In genomic region chr1:164152836-164153235, GRCm38 (mm10) we compare ENCODE assay signal across 32 mouse cellular contexts. TPM values are rescaled to one million over a fixed set of nuclear protein-coding genes. Genes with fewer than 3 reads are reported as not detected.
DNase-seq lines count a peak whose midpoint lies in the region; ATAC-seq and TF ChIP-seq lines count a peak whose summit lies in the region.
"Had no signal": no experiment of that assay in that cellular context is flagged by ENCODE, and none has a peak within 500 bp of the region (broad histone marks: within the 10 kb centered on the region; RNA-seq: fewer than 3 reads in every experiment).

No protein-coding gene starts in this region.

- no peak; the same call in 1 of the 2 replicates for TF ChIP-seq EP300 in lung, postnatal 0 days (IDR thresholded peaks at IDR 0.05)
- TF ChIP-seq EP300 in liver, embryonic 14.5 days (IDR thresholded peaks at IDR 0.05; ENCODE audit: low read depth): no peak

- H3K9ac ChIP-seq in lung, postnatal 0 days (replicated peaks; ENCODE audit: low read depth): no peak overlapping the region
- no peak overlapping the region for H3K9ac ChIP-seq in liver, embryonic 14.5 days (replicated peaks)
- H3K9ac ChIP-seq: heart, embryonic 12.5 days; hindbrain, embryonic 13.5 days; limb, embryonic 15.5 days; neural tube, embryonic 13.5 days had no signal

- no peaks in the 10 kb centered on the region for H3K27me3 ChIP-seq in lung, postnatal 0 days (replicated peaks; ENCODE audit: insufficient read depth, low read length)
- no peaks in the 10 kb centered on the region for H3K27me3 ChIP-seq in liver, embryonic 14.5 days (ENCODE audit: control insufficient read depth, insufficient read depth, low read length)
- no peaks in the 10 kb centered on the region for H3K27me3 ChIP-seq in megakaryocyte, embryonic 14.5 days (replicated peaks)
- H3K27me3 ChIP-seq: heart, embryonic 12.5 days; hindbrain, embryonic 13.5 days; limb, embryonic 15.5 days had no signal

- ATAC-seq in lung, postnatal 0 days: no peak
- ATAC-seq in liver, embryonic 14.5 days (ENCODE audit: insufficient read depth): no peak
- ATAC-seq: CD4-positive, CD25-positive, alpha-beta regulatory T cell, adult 4 months; forebrain, embryonic 14.5 days; intestine, postnatal 0 days; midbrain, embryonic 16.5 days had no signal

- DNase-seq in lung, postnatal 0 days (ENCODE audit: low spot score): peak; percentile 58
- no peak for DNase-seq in lung, postnatal 36 days
- no peak for DNase-seq in liver, embryonic 14.5 days (ENCODE audit: low read depth in 3 of 3, low spot score in 3 of 3)
- DNase-seq in left cerebral cortex, adult 9 months (ENCODE audit: low spot score in 2 of 2): no peak
- DNase-seq in spleen, postnatal 10 days (ENCODE audit: low spot score in 2 of 2): no peak
- no peak for DNase-seq in adrenal gland, postnatal 14 days
- DNase-seq: adrenal gland, adult 2 months; cerebellum, adult 8-10 months; cerebellum, postnatal 25 days; gastrocnemius, postnatal 36 days; heart, adult 2 months; heart, postnatal 4 days; kidney, adult 9 months; kidney, postnatal 10 days; layer of hippocampus, postnatal 36 days; thymus, adult 2 months; thymus, postnatal 36 days had no signal

- no peak overlapping the region for H3K4me3 ChIP-seq in lung, postnatal 0 days (ENCODE audit: low read depth, low read length)
- H3K4me3 ChIP-seq in liver, embryonic 14.5 days (ENCODE audit: insufficient read depth in 1 of 2, low read depth in 2 of 2, low read length in 2 of 2): no peak overlapping the region; a peak in 1 of 4 replicates
- H3K4me3 ChIP-seq in megakaryocyte, embryonic 14.5 days (replicated peaks): peak overlapping the region; percentile 91
- H3K4me3 ChIP-seq: heart, adult 2 months; heart, embryonic 12.5 days; hindbrain, embryonic 13.5 days; limb, embryonic 10.5 days; limb, embryonic 15.5 days; neural tube, embryonic 13.5 days had no signal

- H3K36me3 ChIP-seq in lung, postnatal 0 days (ENCODE audit: insufficient read depth, low read length): no peaks in the 10 kb centered on the region
- no peaks in the 10 kb centered on the region for H3K36me3 ChIP-seq in liver, embryonic 14.5 days (replicated peaks; ENCODE audit: control insufficient read depth, insufficient read depth, low read depth)
- peaks cover 59% of the 10 kb centered on the region for H3K36me3 ChIP-seq in megakaryocyte, embryonic 14.5 days (replicated peaks; ENCODE audit: low read length)
- H3K36me3 ChIP-seq: heart, embryonic 12.5 days; hindbrain, embryonic 13.5 days; limb, embryonic 10.5 days; limb, embryonic 15.5 days; neural tube, embryonic 13.5 days had no signal

- no peaks in the 10 kb centered on the region for H3K9me3 ChIP-seq in lung, postnatal 0 days (ENCODE audit: low read length)
- H3K9me3 ChIP-seq in liver, embryonic 14.5 days (ENCODE audit: control insufficient read depth, low read length): no peaks in the 10 kb centered on the region
- no peaks in the 10 kb centered on the region for H3K9me3 ChIP-seq in megakaryocyte, embryonic 14.5 days
- H3K9me3 ChIP-seq: heart, embryonic 12.5 days; hindbrain, embryonic 13.5 days; limb, embryonic 10.5 days; limb, embryonic 15.5 days; neural tube, embryonic 13.5 days had no signal

- no peak overlapping the region for H3K27ac ChIP-seq in lung, postnatal 0 days (ENCODE audit: low read length)
- no peak overlapping the region for H3K27ac ChIP-seq in liver, embryonic 14.5 days
- H3K27ac ChIP-seq: heart, adult 2 months; hindbrain, embryonic 13.5 days; limb, embryonic 10.5 days; limb, embryonic 15.5 days; macrophage; neural tube, embryonic 13.5 days had no signal

- no peaks in the 10 kb centered on the region for H3K4me1 ChIP-seq in lung, postnatal 0 days (ENCODE audit: insufficient read depth, low read depth, low read length)
- H3K4me1 ChIP-seq in liver, embryonic 14.5 days (replicated peaks; ENCODE audit: control insufficient read depth in 2 of 2, insufficient read depth in 2 of 2, low read length in 1 of 2): peaks cover 0 to 4% of the 10 kb centered on the region in 2 experiments; a peak in 1 of 4 replicates
- H3K4me1 ChIP-seq in megakaryocyte, embryonic 14.5 days: peaks cover 93% of the 10 kb centered on the region

- TF ChIP-seq CTCF in lung, postnatal 0 days (IDR thresholded peaks at IDR 0.05): no peak
- TF ChIP-seq CTCF in liver, embryonic 14.5 days (IDR thresholded peaks at IDR 0.05; ENCODE audit: low read depth): no peak

- WGBS in lung, postnatal 0 days: 69% methylated on average over 5 of the region's 5 CpGs
- 63% methylated on average over 5 of the region's 5 CpGs for WGBS in liver, embryonic 14.5 days (ENCODE audit: insufficient replicate concordance)

- H3K4me2 ChIP-seq in lung, postnatal 0 days (replicated peaks; ENCODE audit: low read depth, low read length): no peak overlapping the region
- H3K4me2 ChIP-seq in liver, embryonic 14.5 days (ENCODE audit: low read depth): peak overlapping the region; percentile 27
- H3K4me2 ChIP-seq: heart, embryonic 12.5 days; hindbrain, embryonic 13.5 days; limb, embryonic 15.5 days; midbrain, embryonic 11.5 days; neural tube, embryonic 13.5 days had no signal

RNA-seq across cellular contexts. Expression of gene F5, which starts 1.2 kb away (rescaled TPM):
- polyA plus RNA-seq in lung, postnatal 0 days (2015; fragmentation: Nextera tagmentation; extraction: Ambion mirVana): 0.33 and 0.44 TPM in 2 replicates
- polyA plus RNA-seq in liver, embryonic 14.5 days (2012; rRNA removed): 6.7 and 8.3 TPM in 2 replicates
- 11.6 and 11.9 TPM in 2 replicates for polyA plus RNA-seq in liver, embryonic 14.5 days (2014; fragmentation: Nextera tagmentation; extraction: Ambion mirVana)
- 2.2 and 15.1 TPM in 2 replicates for polyA plus RNA-seq in megakaryocyte, embryonic 14.5 days (2012; ENCODE audit: insufficient read depth, low replicate concordance)
- total RNA-seq in adrenal gland, postnatal 14 days (2021): 8.0 and 34.9 TPM in 2 replicates

RNA-seq across cellular contexts. Expression of gene Selp, which starts 37.8 kb away (rescaled TPM):
- 0.39 and 0.76 TPM in 2 replicates for polyA plus RNA-seq in lung, postnatal 0 days (2015; fragmentation: Nextera tagmentation; extraction: Ambion mirVana)
- 0.31 and 0.37 TPM in 2 replicates for polyA plus RNA-seq in liver, embryonic 14.5 days (2012; rRNA removed)
- 0.54 and 0.75 TPM in 2 replicates for polyA plus RNA-seq in liver, embryonic 14.5 days (2014; fragmentation: Nextera tagmentation; extraction: Ambion mirVana)
- 197 and 302 TPM in 2 replicates for polyA plus RNA-seq in megakaryocyte, embryonic 14.5 days (2012; ENCODE audit: insufficient read depth, low replicate concordance)
- total RNA-seq in adrenal gland, postnatal 14 days (2021): 1.2 and 1.4 TPM in 2 replicates
- total RNA-seq: left cerebral cortex, postnatal 10 days had no signal
- polyA plus RNA-seq: embryonic facial prominence, embryonic 11.5 days; forebrain, embryonic 14.5 days; frontal cortex, adult 2 months; heart, embryonic 12.5 days; hindbrain, embryonic 13.5 days; midbrain, embryonic 11.5 days; midbrain, embryonic 16.5 days; neural tube, embryonic 13.5 days had no signal

Comparison
In these comparisons a context has a peak if more than half of its experiments do, and no peak if none do; other contexts are left out.
1. RNA of gene Selp, which starts 37.8 kb away (polyA plus RNA-seq): 197 to 302 TPM in megakaryocyte, embryonic 14.5 days; 0.31 to 0.75 TPM in liver, embryonic 14.5 days and 0.39 to 0.76 TPM in lung, postnatal 0 days; every median in the first group is over 100 times any median in the second.